Comparison of ENCODE assay signal across 16 mouse cellular contexts in the genomic region with DNA sequence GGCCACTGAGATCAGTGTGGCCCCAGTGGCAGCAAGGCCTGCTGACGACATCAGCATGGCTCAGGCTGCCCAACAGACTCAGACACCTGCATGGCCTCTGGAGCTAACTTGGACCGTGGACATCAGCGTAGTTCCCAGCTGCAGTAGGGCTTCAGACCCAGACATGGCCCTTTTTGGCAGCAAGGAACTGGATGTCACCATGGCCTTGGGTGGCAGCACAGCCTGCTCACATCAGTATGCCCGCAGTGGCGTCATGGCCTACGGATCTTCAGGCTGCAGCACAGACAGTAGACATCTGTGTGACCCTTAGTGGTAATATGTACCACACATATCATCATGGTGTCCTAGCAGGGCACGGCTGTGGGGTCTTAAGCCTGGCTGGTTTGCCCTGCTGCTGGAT. TPM values are rescaled to one million over a fixed set of nuclear protein-coding genes. Genes with fewer than 3 reads are reported as not detected.
DNase-seq lines count a peak whose midpoint lies in the region.
"Had no signal": no experiment of that assay in that cellular context is flagged by ENCODE, and none has a peak within 500 bp of the region (broad histone marks: within the 10 kb centered on the region; RNA-seq: fewer than 3 reads in every experiment).

No protein-coding gene starts in this region.

- peak; percentile 51 to 85 for DNase-seq in adrenal gland, adult (ENCODE audit: inconsistent age in 2 of 2, low spot score in 1 of 2)
- DNase-seq in adrenal gland, postnatal 4 days (ENCODE audit: low spot score in 2 of 2), result no peak
- DNase-seq in adrenal gland, postnatal 14 days, result peak; percentile 17
- no peak for DNase-seq in adrenal gland, adult 18-20 months (ENCODE audit: low spot score in 2 of 2)
- peak; percentile 88 for DNase-seq in heart, adult 11 months
- no peak for DNase-seq in heart, postnatal 4 days
- peak; percentile 37 to 73 for DNase-seq in adrenal gland, postnatal 36 days
- DNase-seq: B cell, adult 2 months; cerebellum, adult 11 months; cerebellum, adult 18-20 months; cerebellum, adult 8-10 months; cerebellum, adult 9-11 months; cerebellum, postnatal 14 days; cerebellum, postnatal 36 days; embryo, embryonic 11 days had no signal

RNA-seq across cellular contexts. Expression of a gene that starts 7.0 kb away (rescaled TPM):
- 10 to 100 TPM; 39.4 to 41.1 TPM for total RNA-seq in adrenal gland, postnatal 4 days (2021)
- 27.8 and 30.7 TPM in 2 replicates for total RNA-seq in adrenal gland, postnatal 14 days (2021)
- 10 to 100 TPM; 33.0 to 38.6 TPM for total RNA-seq in adrenal gland, adult 18-20 months (2021)
- total RNA-seq in heart, postnatal 4 days (2021), result 10 to 100 TPM; 21.9 to 22.2 TPM
- total RNA-seq in adrenal gland, postnatal 36 days (2021), result 10 to 100 TPM; 32.7 to 51.7 TPM

RNA-seq across cellular contexts. Expression of a gene that starts 26.2 kb away (rescaled TPM):
- total RNA-seq in adrenal gland, postnatal 4 days (2021), result 10 to 100 TPM; 21.1 to 21.2 TPM
- total RNA-seq in adrenal gland, postnatal 14 days (2021), result 17.8 and 19.6 TPM in 2 replicates
- total RNA-seq in adrenal gland, adult 18-20 months (2021), result 10 to 100 TPM; 32.6 to 34.4 TPM
- total RNA-seq in heart, postnatal 4 days (2021), result 1 to 10 TPM; 5.5 to 6.1 TPM
- total RNA-seq in adrenal gland, postnatal 36 days (2021), result 10 to 100 TPM; 33.0 to 40.2 TPM
- total RNA-seq: CH12.LX had no signal

Comparison
In these comparisons a context has a peak if more than half of its experiments do, and no peak if none do; other contexts are left out.
1. DNase-seq: peak in adrenal gland, adult (2 of 2), adrenal gland, postnatal 14 days (single experiment), heart, adult 11 months (single experiment) and adrenal gland, postnatal 36 days (2 of 2); none in adrenal gland, postnatal 4 days (0 of 2), adrenal gland, adult 18-20 months (0 of 2) and heart, postnatal 4 days (single experiment).